In genomic region chr2:70852796-70853221, GRCm38 (mm10) we compare ENCODE assay signal across 8 mouse cellular contexts. TPM values are rescaled to one million over a fixed set of nuclear protein-coding genes. Genes with fewer than 3 reads are reported as not detected.
DNase-seq lines count a peak whose midpoint lies in the region; ATAC-seq and TF ChIP-seq lines count a peak whose summit lies in the region.

No protein-coding gene starts in this region.

- no peaks in the 10 kb centered on the region for H3K27me3 ChIP-seq in kidney, embryonic 15.5 days
- H3K27me3 ChIP-seq in forebrain, embryonic 15.5 days = no peaks in the 10 kb centered on the region

- DNase-seq in kidney, postnatal 36 days = no peak
- peak in 1 of 2 experiments; percentile 13 for DNase-seq in layer of hippocampus, adult 2 months (ENCODE audit: low spot score in 2 of 2)
- peak; percentile 74 for DNase-seq in right cerebral cortex, adult 18-20 months
- DNase-seq in adipocyte (ENCODE audit: low spot score) = no peak
- DNase-seq in spleen, postnatal 14 days (ENCODE audit: low spot score in 2 of 2) = no peak
- no peak for DNase-seq in kidney, postnatal 10 days

- H3K27ac ChIP-seq in kidney, embryonic 15.5 days = no peak overlapping the region
- H3K27ac ChIP-seq in forebrain, embryonic 15.5 days (replicated peaks) = peak overlapping the region; percentile 60
- H3K27ac ChIP-seq in layer of hippocampus, adult 2 months = peak overlapping the region; percentile 68

- TF ChIP-seq CTCF in layer of hippocampus, adult 2 months (conservative IDR thresholded peaks at IDR 0.05) = no peak

- peak; percentile 56; the same call in 1 of the 2 replicates for ATAC-seq in kidney, embryonic 15.5 days (replicated peaks; ENCODE audit: low FRiP score)
- ATAC-seq in forebrain, embryonic 15.5 days (replicated peaks) = peak; percentile 46; the same call in 1 of the 2 replicates

- peak overlapping the region; percentile 17 for H3K4me2 ChIP-seq in kidney, embryonic 15.5 days
- peak overlapping the region; percentile 22; the same call in 1 of the 2 replicates for H3K4me2 ChIP-seq in forebrain, embryonic 15.5 days (replicated peaks)

- H3K9me3 ChIP-seq in kidney, embryonic 15.5 days (replicated peaks) = no peaks in the 10 kb centered on the region
- no peaks in the 10 kb centered on the region for H3K9me3 ChIP-seq in forebrain, embryonic 15.5 days

- peaks cover 5% of the 10 kb centered on the region; the same call in 1 of the 2 replicates for H3K4me1 ChIP-seq in kidney, embryonic 15.5 days
- H3K4me1 ChIP-seq in forebrain, embryonic 15.5 days = peaks cover 4% of the 10 kb centered on the region

- no peaks in the 10 kb centered on the region for H3K36me3 ChIP-seq in kidney, embryonic 15.5 days
- H3K36me3 ChIP-seq in forebrain, embryonic 15.5 days = no peaks in the 10 kb centered on the region

- 38% methylated on average over 11 of the region's 11 CpGs for WGBS in kidney, embryonic 15.5 days
- 45% methylated on average over 11 of the region's 11 CpGs for WGBS in forebrain, embryonic 15.5 days

- no peak overlapping the region for H3K9ac ChIP-seq in kidney, embryonic 15.5 days
- no peak overlapping the region for H3K9ac ChIP-seq in forebrain, embryonic 15.5 days (replicated peaks)

- H3K4me3 ChIP-seq in kidney, embryonic 15.5 days (replicated peaks) = no peak overlapping the region
- no peak overlapping the region; the same call in 1 of the 2 replicates for H3K4me3 ChIP-seq in forebrain, embryonic 15.5 days
- peak overlapping the region; percentile 13; the same call in 1 of the 2 replicates for H3K4me3 ChIP-seq in layer of hippocampus, adult 2 months

RNA-seq across cellular contexts. Expression of gene Tlk1, which starts 27.3 kb away (rescaled TPM):
- polyA plus RNA-seq in kidney, embryonic 15.5 days (2015; fragmentation: Nextera tagmentation; extraction: Ambion mirVana) = 27.0 and 29.5 TPM in 2 replicates
- 25.3 and 29.3 TPM in 2 replicates for polyA plus RNA-seq in forebrain, embryonic 15.5 days (2015; fragmentation: Nextera tagmentation; extraction: Ambion mirVana)
- total RNA-seq in layer of hippocampus, adult 2 months (2021) = 10 to 100 TPM; 74.0 to 83.3 TPM
